Mouse (Mus musculus) midbrain, embryonic 12.5 days (tissue): ENCODE measurements around the gene Ttc36. TPM values are rescaled to one million over a fixed set of nuclear protein-coding genes. Genes with fewer than 3 reads are reported as not detected.
A peak's percentile ranks its signal among the peaks of the same experiment; 100 is the strongest.
"Not testable (repeated sequence)": the region's sequence is repeated elsewhere in the genome, so short reads cannot be mapped to it uniquely, and the experiment has no call there.

ENCODE experiments used
- ATAC-seq: fragments of 200-750 bp; cut with Nextera tagmentation; 2 replicates; pipeline ENCODE4 v1.8.0; 2017; ENCODE audit warnings: low read depth, moderate TSS enrichment, moderate library complexity; ENCODE audit not compliant: low FRiP score
- H3K27ac ChIP-seq: fragments of 300-500 bp; sonication (generic); replicated peaks from 2 replicates; pipeline ENCODE4 v1.5.1; 2016; ENCODE audit warnings: mild to moderate bottlenecking
- H3K27me3 ChIP-seq: fragments of 300-500 bp; sonication (generic); 2 replicates; pipeline ENCODE4 v1.6.1; 2016; ENCODE audit warnings: mild to moderate bottlenecking
- H3K36me3 ChIP-seq: fragments of 300-500 bp; sonication (generic); 2 replicates; pipeline ENCODE4 v1.6.1; 2016
- H3K4me1 ChIP-seq: fragments of 300-500 bp; sonication (generic); 2 replicates; pipeline ENCODE4 v1.6.1; 2016
- H3K4me2 ChIP-seq: fragments of 300-500 bp; sonication (generic); replicated peaks from 2 replicates; pipeline ENCODE4 v1.6.1; 2016; ENCODE audit warnings: mild to moderate bottlenecking, moderate library complexity
- H3K4me3 ChIP-seq: fragments of 300-500 bp; sonication (generic); 2 replicates; pipeline ENCODE4 v1.5.1; 2016; ENCODE audit warnings: mild to moderate bottlenecking
- H3K9ac ChIP-seq: fragments of 300-500 bp; sonication (generic); replicated peaks from 2 replicates; pipeline ENCODE4 v1.6.1; 2016; ENCODE audit warnings: mild to moderate bottlenecking, moderate library complexity
- H3K9me3 ChIP-seq: fragments of 300-500 bp; sonication (generic); 2 replicates; pipeline ENCODE4 v1.6.1; 2016; ENCODE audit warnings: mild to moderate bottlenecking
- WGBS: fragments of 180-500 bp; shearing (Covaris S2); methylation state at CpG from one replicate; pipeline ENCODE4 v1.1.7; 2016; 5-methylcytosine and 5-hydroxymethylcytosine counted together
- polyA plus RNA-seq: library from polyadenylated mRNA; unstranded; fragments of >200 nt; fragmentation: Nextera tagmentation; extraction: Ambion mirVana; gene quantifications from 2 replicates; pipeline ENCODE4 v1.2.1, GENCODE M21; 2016

The Ttc36 gene
- polyA plus RNA-seq, 1 experiment from 2014 or later: not detected

- no peak overlapping the region for H3K9ac ChIP-seq
- WGBS: 91% methylated on average over 5 of the region's 5 CpGs
- H3K4me3 ChIP-seq: no peak overlapping the region
- peaks cover 7% of the 10 kb centered on the region for H3K36me3 ChIP-seq
- peaks cover 12% of the 10 kb centered on the region for H3K4me1 ChIP-seq
- H3K27ac ChIP-seq: no peak overlapping the region
- no peak overlapping the region for H3K4me2 ChIP-seq
- no peak for ATAC-seq
- H3K27me3 ChIP-seq: no peaks in the 10 kb centered on the region
- H3K9me3 ChIP-seq: no peaks in the 10 kb centered on the region
Measured at GRCm38 (mm10) chr9:44771376-44771775, 31.5 kb downstream of the Ttc36 start.

GRCm38 (mm10) chr9:44768029-44768394, 34.9 kb downstream of the Ttc36 start:
- ATAC-seq, H3K9me3 ChIP-seq, H3K27me3 ChIP-seq, H3K9ac ChIP-seq, H3K36me3 ChIP-seq: not testable (repeated sequence)
- 46% methylated on average over 7 of the region's 9 CpGs for WGBS
- Histone ChIP-seq H3K4me3 (peak overlapping the region; percentile 100), H3K27ac (peak overlapping the region; percentile 95; the same call in 1 of the 2 replicates), H3K4me1 (peaks cover 19% of the 10 kb centered on the region), H3K4me2 (peak overlapping the region; percentile 92)

- WGBS: under 1% methylated on average over 82 of the region's 82 CpGs
- H3K4me1 ChIP-seq: peaks cover 19% of the 10 kb centered on the region
- peak within 1 kb of the TSS; percentile 95 for H3K27ac ChIP-seq
- H3K27me3 ChIP-seq: no peaks in the 10 kb centered on the region
- H3K4me2 ChIP-seq: peak within 1 kb of the TSS; percentile 92
- ATAC-seq: peak; percentile 93
- H3K4me3 ChIP-seq: peak within 1 kb of the TSS; percentile 100
- no peaks in the 10 kb centered on the region for H3K36me3 ChIP-seq
- H3K9me3 ChIP-seq: no peaks in the 10 kb centered on the region
- peak within 1 kb of the TSS; percentile 96 for H3K9ac ChIP-seq
Measured at GRCm38 (mm10) chr9:44767101-44768028, 35.5 kb downstream of the Ttc36 start, which contains the start of the genes Arcn1 and Ift46. TSS of gene Arcn1 (minus strand) at chr9:44767845. TSS of gene Ift46 (plus strand) at chr9:44767908.

- H3K27ac ChIP-seq: no peak overlapping the region
- no peak overlapping the region for H3K9ac ChIP-seq
- no peak for ATAC-seq
- WGBS: 88% methylated on average over 2 of the region's 2 CpGs
- H3K27me3 ChIP-seq: no peaks in the 10 kb centered on the region
- no peak overlapping the region for H3K4me3 ChIP-seq
- H3K9me3 ChIP-seq: no peaks in the 10 kb centered on the region
- peaks cover 8% of the 10 kb centered on the region; the same call in 1 of the 2 replicates for H3K4me1 ChIP-seq
- H3K4me2 ChIP-seq: no peak overlapping the region
- H3K36me3 ChIP-seq: peaks cover 31% of the 10 kb centered on the region
Measured at GRCm38 (mm10) chr9:44760873-44761272, 42.0 kb downstream of the Ttc36 start.

Other genes starting within 250 kb of the Ttc36 start
- not detected in 2 replicates for gene Cxcr5, start 241.2 kb downstream of the Ttc36 start, polyA plus RNA-seq
- 23.8 and 25.2 TPM in 2 replicates for gene Ddx6, start 198.2 kb downstream of the Ttc36 start, polyA plus RNA-seq
- not detected in 2 replicates for gene Treh, start 129.8 kb downstream of the Ttc36 start, polyA plus RNA-seq
- 72.8 and 74.5 TPM in 2 replicates for gene Phldb1, start 67.9 kb downstream of the Ttc36 start, polyA plus RNA-seq
- 175 and 179 TPM in 2 replicates for gene Arcn1, start 35.2 kb downstream of the Ttc36 start, polyA plus RNA-seq
- gene Ift46, start 35.2 kb downstream of the Ttc36 start, polyA plus RNA-seq: 156 TPM in 2 replicates
- 5.5 and 5.9 TPM in 2 replicates for gene Tmem25, start 3.8 kb downstream of the Ttc36 start, polyA plus RNA-seq
- 32.3 and 32.8 TPM in 2 replicates for gene Kmt2a, start 78.2 kb upstream of the Ttc36 start, polyA plus RNA-seq
- gene Atp5l, start 117.7 kb upstream of the Ttc36 start, polyA plus RNA-seq: 524 and 532 TPM in 2 replicates
- 34.6 and 35.4 TPM in 2 replicates for gene Ube4a, start 162.5 kb upstream of the Ttc36 start, polyA plus RNA-seq
- not detected in 2 replicates for gene Cd3g, start 177.4 kb upstream of the Ttc36 start, polyA plus RNA-seq
- gene Cd3d, start 178.7 kb upstream of the Ttc36 start, polyA plus RNA-seq: not detected in 2 replicates
- not detected in 2 replicates for gene Cd3e, start 206.6 kb upstream of the Ttc36 start, polyA plus RNA-seq
- 0.67 and 0.98 TPM in 2 replicates for gene Mpzl2, start 236.7 kb upstream of the Ttc36 start, polyA plus RNA-seq